Mouse (Mus musculus) kidney, adult 8-10 months (tissue): ENCODE results near the gene Zic5.

ENCODE experiments used
- DNase-seq, 2 experiments: peaks; one replicate each; pipeline ENCODE4 v3.0.0; 2022

Zic5 gene

DNA sequence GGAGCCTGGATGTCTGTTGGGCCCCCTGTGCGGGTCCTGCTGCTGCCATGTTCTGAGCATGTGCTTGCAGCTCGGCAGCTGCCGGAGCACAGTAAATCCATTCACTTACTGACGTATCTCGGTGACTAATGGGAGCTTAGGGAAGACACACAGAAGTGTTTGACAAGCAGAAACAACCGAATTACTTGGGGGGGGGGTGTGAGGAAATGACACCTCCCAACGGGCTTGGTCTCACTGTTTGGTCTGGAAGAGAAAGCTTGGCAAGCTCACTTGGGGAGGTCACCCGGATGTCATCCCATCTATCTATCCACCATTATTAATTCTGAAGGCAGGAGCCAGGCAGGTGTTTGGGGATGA, 38.3 kb downstream of the Zic5 start:
- DNase-seq = no peak

DNA sequence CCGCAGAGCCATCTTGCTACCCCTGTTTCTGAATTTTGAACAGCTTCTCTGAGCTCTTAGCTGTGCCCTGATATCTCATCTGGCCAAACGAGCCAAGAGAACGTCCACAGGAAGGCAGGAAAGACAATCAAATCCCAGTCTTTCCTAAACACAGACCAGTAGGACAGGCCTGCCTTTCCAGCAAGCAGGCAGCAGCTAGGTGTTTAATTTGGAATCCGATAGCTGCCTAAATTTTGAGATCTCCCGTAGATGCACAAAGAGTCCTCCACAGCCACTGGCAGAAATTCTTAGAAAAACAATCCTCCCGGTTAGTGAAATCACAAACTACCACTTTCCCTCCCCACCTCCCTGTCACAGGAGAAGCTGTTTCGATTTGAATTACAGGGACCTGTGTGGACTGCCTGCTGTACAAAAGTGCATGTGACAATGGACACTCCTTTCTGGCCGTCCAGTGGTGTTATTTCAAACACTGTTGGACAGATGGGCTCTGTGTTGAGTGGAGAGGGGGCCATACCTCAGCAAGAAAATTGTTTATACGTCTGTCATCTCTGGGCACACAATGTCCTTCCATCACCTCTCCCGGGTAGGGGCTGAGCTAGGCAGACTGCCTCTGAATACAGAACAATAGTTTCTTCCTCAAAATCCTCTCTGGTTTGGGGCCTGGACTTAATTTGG, 38.8 kb downstream of the Zic5 start:
- no peak for DNase-seq

GRCm38 (mm10) chr14:122424441-122424840, 41.0 kb downstream of the Zic5 start:
- DNase-seq = no peak

DNA sequence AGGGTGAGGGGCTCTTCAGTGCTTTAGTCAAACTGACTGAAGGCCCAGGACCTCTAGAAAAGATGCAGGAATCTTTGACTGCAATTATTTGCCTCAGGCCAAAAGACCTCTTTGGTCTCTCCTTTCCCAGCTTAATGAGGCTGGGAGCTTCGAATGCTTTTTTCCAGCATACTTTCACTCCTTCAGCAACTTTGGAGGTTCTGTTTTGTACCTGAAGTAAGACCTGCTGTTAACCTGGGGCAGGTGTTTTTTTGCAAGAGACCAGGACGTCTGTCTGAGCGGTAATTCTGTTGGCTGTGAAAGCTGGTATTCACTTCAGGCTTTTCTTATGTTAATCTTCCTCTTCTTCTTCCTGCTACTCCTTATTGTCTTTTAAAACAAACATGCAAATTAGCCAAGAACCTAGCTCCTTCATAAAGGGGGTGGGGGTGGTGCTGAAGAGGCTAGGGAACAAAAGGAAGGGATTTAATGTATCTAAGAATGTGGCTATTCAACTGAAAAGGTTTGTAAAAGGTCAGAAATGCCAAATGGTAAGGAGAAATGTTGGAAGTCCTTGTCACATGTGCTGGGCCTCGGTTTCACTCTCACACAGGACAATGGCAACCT, 49.2 kb downstream of the Zic5 start:
- no peak for DNase-seq

DNA sequence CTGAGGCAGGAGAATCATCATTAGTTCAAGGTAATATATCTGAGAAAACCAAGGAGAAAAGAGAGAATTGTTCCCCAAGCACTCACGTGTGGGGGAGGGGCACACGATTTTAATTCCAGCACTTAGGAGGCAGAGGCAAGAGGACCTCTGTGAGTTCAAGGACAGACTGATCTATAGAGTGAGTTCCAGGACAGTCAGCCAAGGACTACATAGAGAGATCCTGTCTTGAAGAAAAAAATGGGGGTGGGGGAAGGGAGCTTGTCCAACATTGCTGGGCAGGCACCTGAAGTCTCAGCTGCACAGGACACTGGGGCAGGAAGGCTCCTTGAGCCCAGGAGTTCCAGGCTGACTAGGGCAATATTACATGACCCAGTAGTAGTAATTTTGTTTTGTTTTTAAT, 50.7 kb downstream of the Zic5 start:
- DNase-seq = no peak

DNA sequence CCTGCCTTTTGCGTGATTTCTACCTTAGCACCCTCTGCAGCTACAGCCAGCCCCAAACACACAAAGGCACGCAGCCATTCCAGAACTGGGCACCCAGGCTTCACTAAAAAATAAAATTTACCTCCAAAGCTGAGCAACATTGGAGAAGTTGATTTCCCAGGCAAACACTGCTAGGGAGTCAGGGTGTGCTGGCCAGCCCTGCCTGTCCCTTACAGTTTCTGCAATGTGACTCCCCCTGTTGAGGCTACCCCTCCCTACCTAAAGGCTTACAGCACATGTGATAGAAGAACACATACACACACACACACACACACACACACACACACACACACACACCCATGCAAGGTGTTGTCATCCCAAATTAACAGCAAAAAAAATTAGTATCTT, 51.9 kb downstream of the Zic5 start:
- no peak for DNase-seq

- no peak for DNase-seq
Measured at GRCm38 (mm10) chr14:122412841-122413541, 52.5 kb downstream of the Zic5 start.
